Mouse (Mus musculus) heart, embryonic 14.5 days (tissue): ENCODE results near the gene Nab2. TPM values are rescaled to one million over a fixed set of nuclear protein-coding genes. Genes with fewer than 3 reads are reported as not detected.

Source experiments
- ATAC-seq: fragments of 200-750 bp; cut with Nextera tagmentation; 2 replicates; pipeline ENCODE4 v1.8.0; 2017; ENCODE audit warnings: low read depth, moderate TSS enrichment; ENCODE audit not compliant: insufficient number of reproducible peaks, insufficient read depth, low FRiP score
- H3K27ac ChIP-seq, 2 experiments: fragments of 200-500 bp in 1 of 2; fragments of 300-500 bp in 1 of 2; sonication (generic) in 1 of 2; replicated peaks in 1 of 2; 2 replicates each; pipeline ENCODE4 v1.5.1; 2012 to 2014; ENCODE audit warnings: low read depth in 2 of 2, low read length in 2 of 2, control low read depth in 1 of 2, mild to moderate bottlenecking in 1 of 2, mixed read lengths in 1 of 2; ENCODE audit not compliant: control insufficient read depth in 1 of 2, insufficient read depth in 1 of 2
- H3K27me3 ChIP-seq: fragments of 300-500 bp; sonication (generic); 2 replicates; pipeline ENCODE4 v1.6.1; 2014; ENCODE audit warnings: mild to moderate bottlenecking, low read length, control low read depth; ENCODE audit not compliant: control insufficient read depth, insufficient read depth
- H3K36me3 ChIP-seq: fragments of 300-500 bp; sonication (generic); 2 replicates; pipeline ENCODE4 v1.6.1; 2014; ENCODE audit warnings: mild to moderate bottlenecking, control low read depth, low read length, mixed read lengths; ENCODE audit not compliant: control insufficient read depth, insufficient read depth
- H3K4me1 ChIP-seq, 2 experiments: fragments of 200-500 bp in 1 of 2; fragments of 300-500 bp in 1 of 2; sonication (generic) in 1 of 2; 2 replicates each; pipeline ENCODE4 v1.6.1; 2012 to 2014; ENCODE audit warnings: low read length in 2 of 2, control low read depth in 1 of 2, mixed read lengths in 1 of 2; ENCODE audit not compliant: control insufficient read depth in 2 of 2, insufficient read depth in 2 of 2
- H3K4me2 ChIP-seq: fragments of 300-500 bp; sonication (generic); 2 replicates; pipeline ENCODE4 v1.6.1; 2014; ENCODE audit warnings: mild to moderate bottlenecking, low read length
- H3K4me3 ChIP-seq, 2 experiments: fragments of 200-500 bp in 1 of 2; fragments of 300-500 bp in 1 of 2; sonication (generic) in 1 of 2; 2 replicates each; pipeline ENCODE4 v1.5.1; 2012 to 2014; ENCODE audit warnings: low read length in 2 of 2, mild to moderate bottlenecking in 2 of 2, control low read depth in 1 of 2, low read depth in 1 of 2, moderate library complexity in 1 of 2; ENCODE audit not compliant: control insufficient read depth in 1 of 2, insufficient read depth in 1 of 2
- H3K9ac ChIP-seq: fragments of 300-500 bp; sonication (generic); 2 replicates; pipeline ENCODE4 v1.6.1; 2014; ENCODE audit warnings: mild to moderate bottlenecking, low read length
- H3K9me3 ChIP-seq: fragments of 300-500 bp; sonication (generic); 2 replicates; pipeline ENCODE4 v1.6.1; 2016; ENCODE audit warnings: low read length, control low read depth; ENCODE audit not compliant: control insufficient read depth
- WGBS: fragments of 180-500 bp; shearing (Covaris S2); extraction: QIAGEN DNeasy Blood & Tissue Kit; methylation state at CpG from one replicate; pipeline ENCODE4 v1.1.7; 2014; 5-methylcytosine and 5-hydroxymethylcytosine counted together
- polyA plus RNA-seq: library from polyadenylated mRNA; unstranded; fragments of >200 nt; fragmentation: Nextera tagmentation; extraction: Ambion mirVana; gene quantifications from 2 replicates; pipeline ENCODE4 v1.2.1, GENCODE M21; 2014

Nab2 gene
- polyA plus RNA-seq, 1 experiment from 2014 or later: 9.0 TPM

DNA sequence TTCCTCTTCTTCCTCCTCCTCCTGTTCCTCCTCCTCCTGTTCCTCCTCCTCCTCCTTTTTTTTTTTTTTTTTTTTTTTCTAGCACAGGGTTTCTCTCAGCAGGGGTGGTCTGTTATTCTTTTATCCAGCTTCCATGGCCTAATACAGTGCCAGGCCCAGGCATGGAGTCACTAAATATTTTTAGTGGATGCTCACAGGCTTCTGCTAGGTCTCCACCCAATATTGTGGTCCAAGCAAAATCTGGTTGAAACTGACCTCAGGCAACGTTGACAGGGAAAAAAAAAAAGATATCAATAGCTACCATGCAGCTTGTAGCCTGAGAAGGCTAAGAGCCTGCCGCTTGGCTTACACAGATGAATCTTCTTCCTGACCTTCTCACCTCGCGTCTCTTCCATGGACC is 45.7 kb downstream of the Nab2 start:
- Histone ChIP-seq H3K4me2 (no peak overlapping the region; the same call in 1 of the 2 replicates), H3K4me3 (no peak overlapping the region), H3K27me3 (peaks cover 2% of the 10 kb centered on the region; the same call in 1 of the 2 replicates), H3K9ac (no peak overlapping the region), H3K27ac (peak overlapping the region in 1 of 2 experiments; percentile 97; a peak in 1 of 4 replicates), H3K4me1 (peaks cover 10 to 23% of the 10 kb centered on the region in 2 experiments; a peak in 3 of 4 replicates), H3K36me3 (no peaks in the 10 kb centered on the region), H3K9me3 (peaks cover 14% of the 10 kb centered on the region)
- ATAC-seq: no peak
- WGBS: 68% methylated on average over 4 of the region's 4 CpGs

DNA sequence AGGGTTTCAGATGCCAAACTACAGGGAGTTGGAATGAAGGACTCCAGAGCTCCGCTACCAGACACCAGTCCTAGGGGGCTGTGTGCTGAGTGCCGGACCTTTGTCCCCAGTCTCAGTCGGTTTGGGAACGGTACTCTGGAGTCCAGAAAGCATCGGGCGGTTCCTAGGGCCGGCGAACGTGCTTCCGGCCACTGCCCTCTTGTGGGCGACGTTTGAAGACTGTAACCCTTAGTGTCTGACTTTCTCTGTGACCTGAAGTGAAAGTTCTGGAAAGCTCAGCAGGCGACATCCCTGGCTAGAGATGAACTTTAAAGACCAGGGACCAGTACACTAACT is 46.3 kb downstream of the Nab2 start:
- Histone ChIP-seq H3K9me3 (peaks cover 14% of the 10 kb centered on the region), H3K27me3 (peaks cover 2% of the 10 kb centered on the region; the same call in 1 of the 2 replicates), H3K4me3 (peak overlapping the region; percentile 72 to 73), H3K36me3 (no peaks in the 10 kb centered on the region), H3K4me2 (peak overlapping the region; percentile 98), H3K27ac (peak overlapping the region; percentile 96 to 97), H3K4me1 (peaks cover 16 to 30% of the 10 kb centered on the region in 2 experiments), H3K9ac (peak overlapping the region; percentile 84)
- WGBS: under 1% methylated on average over 13 of the region's 13 CpGs
- 0 out of 2 replicates have a peak, but pooled peaks have one; percentile 18 for ATAC-seq

DNA sequence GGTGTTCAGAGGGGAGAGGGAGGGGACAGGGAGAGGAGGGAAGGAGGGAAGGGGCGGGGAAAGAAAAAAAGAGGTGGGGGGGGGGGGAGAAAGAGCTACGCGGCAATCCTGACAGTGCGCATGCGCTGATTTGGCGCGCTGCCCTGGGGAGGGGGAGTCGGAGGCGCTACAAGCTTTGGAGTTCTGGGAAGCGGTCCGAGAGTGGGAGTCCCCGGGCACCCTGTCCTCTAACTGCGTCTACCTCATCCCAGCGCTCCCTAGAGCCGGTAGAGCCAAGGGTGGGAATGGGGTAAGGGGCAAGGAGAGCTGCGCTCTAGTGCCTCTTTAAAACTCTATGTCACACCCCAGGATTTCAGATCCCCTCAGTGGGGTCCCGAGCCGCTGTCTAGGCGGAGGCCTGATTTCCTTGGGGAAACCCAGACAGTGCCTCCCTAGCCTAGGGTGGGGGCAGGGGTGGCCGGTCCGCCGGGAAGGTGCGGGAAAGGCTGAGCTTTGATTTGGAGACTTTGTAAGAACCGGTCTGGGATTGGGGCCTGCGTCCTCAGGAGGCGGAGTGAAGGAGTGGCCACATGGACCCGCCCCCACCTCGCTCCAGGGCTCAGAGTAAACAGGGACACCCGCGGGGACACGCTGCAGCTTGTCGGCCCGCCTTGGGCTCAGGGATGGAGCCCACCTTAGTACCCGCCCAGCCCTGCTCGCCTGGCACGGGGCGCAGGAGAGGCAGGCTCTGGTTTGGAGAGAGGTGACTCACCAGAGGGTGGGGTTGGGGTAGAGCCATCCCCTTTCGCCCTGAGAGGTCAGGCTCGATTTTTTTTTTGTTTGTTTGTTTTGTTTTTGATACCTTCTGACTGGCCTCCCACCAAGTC is 46.9 kb downstream of the Nab2 start:
- WGBS: under 1% methylated on average over 32 of the region's 39 CpGs
- peak; percentile 87 for ATAC-seq
- Histone ChIP-seq H3K36me3 (no peaks in the 10 kb centered on the region), H3K27ac (peak overlapping the region; percentile 96 to 97), H3K4me1 (peaks cover 17 to 32% of the 10 kb centered on the region in 2 experiments), H3K4me2 (peak overlapping the region; percentile 98), H3K27me3 (peaks cover 2% of the 10 kb centered on the region; the same call in 1 of the 2 replicates), H3K9me3 (peaks cover 9% of the 10 kb centered on the region), H3K9ac (peak overlapping the region; percentile 84), H3K4me3 (peak overlapping the region; percentile 72 to 73)

DNA sequence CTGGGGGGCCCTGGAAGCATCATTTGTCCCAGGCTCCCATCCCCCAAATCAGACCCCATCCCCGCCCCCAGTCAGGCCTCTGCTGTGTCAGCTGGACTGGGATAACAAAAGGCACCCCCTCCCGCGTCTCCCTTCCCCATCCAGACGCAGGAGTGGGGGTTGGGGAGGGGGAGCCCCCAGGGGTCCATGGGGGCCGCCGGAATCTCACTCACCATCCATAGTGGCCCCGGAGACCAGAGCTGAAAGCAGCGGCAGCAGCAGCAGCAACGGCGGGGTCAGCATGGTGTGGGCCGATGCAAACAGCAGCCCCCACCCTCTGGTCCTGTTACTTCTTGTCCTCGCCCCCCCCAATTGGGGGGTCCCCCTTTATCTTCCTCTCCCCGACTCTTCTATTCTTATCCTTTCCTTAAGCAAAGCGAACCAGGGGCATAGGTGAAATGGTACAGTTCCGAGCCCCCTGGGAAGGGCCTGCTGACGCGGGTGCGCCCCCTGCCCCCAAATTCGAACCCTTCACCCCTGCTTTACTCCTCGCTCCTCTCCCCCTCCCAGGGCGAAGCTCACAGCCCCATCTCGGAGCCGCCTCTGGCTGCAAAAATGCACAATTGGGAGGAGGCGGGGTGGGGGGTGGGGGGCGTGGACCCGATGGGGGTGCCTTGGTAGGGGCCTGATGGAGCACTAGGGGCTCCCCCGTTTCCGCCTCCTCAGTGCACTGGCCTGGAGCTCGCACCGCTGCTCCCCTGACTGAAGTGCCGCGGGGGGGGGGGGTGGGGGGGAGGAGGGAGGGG is 47.8 kb downstream of the Nab2 start, which contains the start of gene Lrp1:
Gene Lrp1, minus strand, starts transcription at position 743 of the 785 bp plus-strand sequence.
- peaks cover under 1% of the 10 kb centered on the region; the same call in 1 of the 2 replicates for H3K9me3 ChIP-seq
- peak within 1 kb of the TSS; percentile 84 for H3K9ac ChIP-seq
- under 1% methylated on average over 27 of the region's 32 CpGs for WGBS
- peak within 1 kb of the TSS; percentile 98 for H3K4me2 ChIP-seq
- ATAC-seq: peak; percentile 36
- H3K27me3 ChIP-seq: peaks cover 2% of the 10 kb centered on the region; the same call in 1 of the 2 replicates
- peak within 1 kb of the TSS; percentile 72 to 73 for H3K4me3 ChIP-seq
- peak within 1 kb of the TSS; percentile 96 to 97 for H3K27ac ChIP-seq
- H3K36me3 ChIP-seq: no peaks in the 10 kb centered on the region
- H3K4me1 ChIP-seq: peaks cover 25 to 41% of the 10 kb centered on the region in 2 experiments

DNA sequence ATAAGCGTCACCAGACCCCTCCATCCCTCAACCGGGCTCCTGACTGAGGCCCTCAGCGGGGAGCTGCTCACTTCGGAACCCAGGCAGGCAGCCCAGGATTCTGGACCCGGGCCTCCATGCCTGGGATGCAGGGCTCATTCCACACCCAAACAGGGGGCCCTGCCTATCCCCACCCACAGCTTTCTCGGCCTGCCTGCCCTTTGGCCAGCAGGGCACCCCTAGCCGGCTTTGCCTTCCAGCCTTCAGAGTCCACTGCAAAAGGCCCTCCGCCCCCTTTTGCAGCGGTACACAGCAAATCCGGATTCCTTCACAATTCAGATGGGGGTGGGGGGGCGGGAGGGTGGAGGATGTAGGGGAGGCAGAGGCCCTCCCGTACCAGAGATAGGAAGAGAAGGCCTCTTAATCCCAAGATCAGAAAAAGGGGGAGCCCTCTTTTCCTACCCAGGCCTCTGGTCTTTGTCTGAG is 48.4 kb downstream of the Nab2 start:
- Histone ChIP-seq H3K27ac (peak overlapping the region in 1 of 2 experiments; percentile 73; a peak in 2 of 4 replicates), H3K4me3 (peak overlapping the region; percentile 59 to 72), H3K4me1 (peaks cover 31 to 45% of the 10 kb centered on the region in 2 experiments), H3K9me3 (no peaks in the 10 kb centered on the region), H3K36me3 (no peaks in the 10 kb centered on the region), H3K9ac (peak overlapping the region; percentile 81), H3K4me2 (peak overlapping the region; percentile 98), H3K27me3 (peaks cover 2% of the 10 kb centered on the region; the same call in 1 of the 2 replicates)
- ATAC-seq: no peak
- 8% methylated on average over 12 of the region's 12 CpGs for WGBS

DNA sequence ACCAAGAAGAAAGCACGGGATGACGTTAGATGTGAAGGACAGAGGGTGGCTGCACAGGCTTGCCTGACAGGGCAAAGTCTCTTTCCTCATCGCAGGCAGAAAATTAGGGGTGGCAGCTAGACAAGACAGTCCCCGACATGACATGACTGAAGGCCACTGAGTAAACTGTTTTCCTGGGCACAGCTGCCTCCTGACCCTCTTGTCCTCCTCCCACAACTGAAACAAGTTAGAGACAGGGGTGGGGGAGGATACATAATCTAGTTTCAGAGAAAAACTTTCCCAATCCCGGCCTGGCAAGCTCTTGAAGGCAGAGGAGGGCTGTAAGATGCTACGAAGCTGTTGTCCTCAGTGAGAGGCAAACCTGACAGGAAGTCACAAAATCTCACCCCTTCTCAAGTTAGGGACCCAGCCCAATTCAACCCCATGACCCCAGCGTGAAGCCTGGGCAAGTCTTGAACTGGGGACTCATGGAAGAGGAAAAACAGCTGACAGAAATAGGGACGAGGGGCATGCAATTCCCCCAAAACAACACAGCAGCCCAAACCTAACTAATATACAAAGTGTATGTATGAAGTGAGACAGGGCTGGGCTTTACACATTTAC is 49.1 kb downstream of the Nab2 start:
- ATAC-seq: no peak
- Histone ChIP-seq H3K36me3 (no peaks in the 10 kb centered on the region), H3K4me1 (peaks cover 35 to 52% of the 10 kb centered on the region in 2 experiments), H3K27me3 (peaks cover 2% of the 10 kb centered on the region; the same call in 1 of the 2 replicates), H3K9ac (peak overlapping the region; percentile 81), H3K4me3 (peak overlapping the region; percentile 59 to 72; a peak in 3 of 4 replicates), H3K9me3 (no peaks in the 10 kb centered on the region), H3K4me2 (peak overlapping the region; percentile 98), H3K27ac (peak overlapping the region in 1 of 2 experiments; percentile 73; a peak in 2 of 4 replicates)
- WGBS: 41% methylated on average over 8 of the region's 8 CpGs
